Mouse (Mus musculus): ENCODE measurements around the gene Glis3. TPM values are rescaled to one million over a fixed set of nuclear protein-coding genes. Genes with fewer than 3 reads are reported as not detected.
A peak's percentile ranks its signal among the peaks of the same experiment; 100 is the strongest.

Gene Glis3
- total and polyA plus RNA-seq, 2 experiments from 2014 or later: 1.8 to 16.2 TPM

- DNase-seq (ENCODE audit: low spot score): peak; percentile 40
- no peak for TF ChIP-seq CTCF (IDR thresholded peaks at IDR 0.05; ENCODE audit: low read depth)
- H3K36me3 ChIP-seq (ENCODE audit: insufficient read depth, low read length): no peaks in the 10 kb centered on the region
- H3K4me2 ChIP-seq (ENCODE audit: low read depth, low read length): no peak overlapping the region
- H3K27ac ChIP-seq: no peak overlapping the region
- peak; percentile 51; the same call in 1 of the 2 replicates for ATAC-seq
- H3K9me3 ChIP-seq (ENCODE audit: low read length): no peaks in the 10 kb centered on the region
- no peak overlapping the region for H3K4me3 ChIP-seq (ENCODE audit: low read length)
- no peaks in the 10 kb centered on the region for H3K4me1 ChIP-seq (ENCODE audit: insufficient read depth, low read length)
- no peaks in the 10 kb centered on the region for H3K27me3 ChIP-seq (ENCODE audit: insufficient read depth, low read length)
- 35% methylated on average over 14 of the region's 14 CpGs for whole genome bisulfite sequencing
- H3K9ac ChIP-seq (replicated peaks; ENCODE audit: low read length): no peak overlapping the region
Observed at GRCm38 (mm10) chr19:28579724-28580375, 100.0 kb downstream of the Glis3 start.

GRCm38 (mm10) chr19:28577023-28577422, 102.9 kb downstream of the Glis3 start:
- WGBS: 84% methylated on average over 12 of the region's 12 CpGs
- no peak overlapping the region for H3K4me3 ChIP-seq (ENCODE audit: low read length)
- DNase-seq (ENCODE audit: low spot score) (no peak), ATAC-seq (no peak)
- H3K27ac ChIP-seq: no peak overlapping the region
- H3K4me2 ChIP-seq (ENCODE audit: low read depth, low read length): no peak overlapping the region
- no peak overlapping the region for H3K9ac ChIP-seq (replicated peaks; ENCODE audit: low read length)
- H3K36me3 ChIP-seq (ENCODE audit: insufficient read depth, low read length): no peaks in the 10 kb centered on the region
- H3K27me3 ChIP-seq (ENCODE audit: insufficient read depth, low read length): no peaks in the 10 kb centered on the region
- H3K4me1 ChIP-seq (ENCODE audit: insufficient read depth, low read length): no peaks in the 10 kb centered on the region
- TF ChIP-seq CTCF (IDR thresholded peaks at IDR 0.05; ENCODE audit: low read depth): no peak
- no peaks in the 10 kb centered on the region for H3K9me3 ChIP-seq (ENCODE audit: low read length)

GRCm38 (mm10) chr19:28576619-28577018, 103.3 kb downstream of the Glis3 start:
- no peak for TF ChIP-seq CTCF (IDR thresholded peaks at IDR 0.05; ENCODE audit: low read depth)
- H3K27ac ChIP-seq: no peak overlapping the region
- no peak overlapping the region for H3K4me3 ChIP-seq (ENCODE audit: low read length)
- H3K4me1 ChIP-seq (ENCODE audit: insufficient read depth, low read length): no peaks in the 10 kb centered on the region
- H3K27me3 ChIP-seq (ENCODE audit: insufficient read depth, low read length): no peaks in the 10 kb centered on the region
- no peaks in the 10 kb centered on the region for H3K36me3 ChIP-seq (ENCODE audit: insufficient read depth, low read length)
- no peak overlapping the region for H3K9ac ChIP-seq (replicated peaks; ENCODE audit: low read length)
- H3K9me3 ChIP-seq (ENCODE audit: low read length): no peaks in the 10 kb centered on the region
- WGBS: 81% methylated on average over 6 of the region's 6 CpGs
- DNase-seq (ENCODE audit: low spot score): no peak
- no peak for ATAC-seq
- no peak overlapping the region for H3K4me2 ChIP-seq (ENCODE audit: low read depth, low read length)

GRCm38 (mm10) chr19:28573641-28574040, 106.2 kb downstream of the Glis3 start:
- H3K27ac ChIP-seq: no peak overlapping the region
- no peaks in the 10 kb centered on the region for H3K27me3 ChIP-seq (ENCODE audit: insufficient read depth, low read length)
- H3K36me3 ChIP-seq (ENCODE audit: insufficient read depth, low read length): no peaks in the 10 kb centered on the region
- no peak for DNase-seq (ENCODE audit: low spot score)
- H3K9me3 ChIP-seq (ENCODE audit: low read length): no peaks in the 10 kb centered on the region
- no peaks in the 10 kb centered on the region for H3K4me1 ChIP-seq (ENCODE audit: insufficient read depth, low read length)
- H3K9ac ChIP-seq (replicated peaks; ENCODE audit: low read length): no peak overlapping the region
- ATAC-seq: no peak
- no peak overlapping the region for H3K4me2 ChIP-seq (ENCODE audit: low read depth, low read length)
- TF ChIP-seq CTCF (IDR thresholded peaks at IDR 0.05; ENCODE audit: low read depth): no peak
- H3K4me3 ChIP-seq (ENCODE audit: low read length): no peak overlapping the region
- 92% methylated on average over 3 of the region's 3 CpGs for WGBS

- 37% methylated on average over 3 of the region's 3 CpGs for WGBS
- no peak for TF ChIP-seq CTCF (IDR thresholded peaks at IDR 0.05; ENCODE audit: low read depth)
- H3K4me2 ChIP-seq (ENCODE audit: low read depth, low read length): no peak overlapping the region
- peaks cover 5% of the 10 kb centered on the region; the same call in 1 of the 2 replicates for H3K4me1 ChIP-seq (ENCODE audit: insufficient read depth, low read length)
- no peaks in the 10 kb centered on the region for H3K9me3 ChIP-seq (ENCODE audit: low read length)
- no peak overlapping the region for H3K9ac ChIP-seq (replicated peaks; ENCODE audit: low read length)
- no peaks in the 10 kb centered on the region for H3K27me3 ChIP-seq (ENCODE audit: insufficient read depth, low read length)
- no peak for DNase-seq (ENCODE audit: low spot score)
- no peaks in the 10 kb centered on the region for H3K36me3 ChIP-seq (ENCODE audit: insufficient read depth, low read length)
- no peak overlapping the region for H3K27ac ChIP-seq
- no peak overlapping the region for H3K4me3 ChIP-seq (ENCODE audit: low read length)
- ATAC-seq: no peak
Observed at GRCm38 (mm10) chr19:28569856-28570255, 110.0 kb downstream of the Glis3 start.

GRCm38 (mm10) chr19:28567100-28567499, 112.8 kb downstream of the Glis3 start:
- Histone ChIP-seq H3K36me3 (ENCODE audit: insufficient read depth, low read length) (no peaks in the 10 kb centered on the region), H3K4me3 (ENCODE audit: low read length) (no peak overlapping the region), H3K4me1 (ENCODE audit: insufficient read depth, low read length) (peaks cover 5% of the 10 kb centered on the region; the same call in 1 of the 2 replicates), H3K4me2 (ENCODE audit: low read depth, low read length) (no peak overlapping the region), H3K9me3 (ENCODE audit: low read length) (no peaks in the 10 kb centered on the region), H3K27ac (no peak overlapping the region), H3K27me3 (ENCODE audit: insufficient read depth, low read length) (no peaks in the 10 kb centered on the region), H3K9ac (replicated peaks; ENCODE audit: low read length) (no peak overlapping the region)
- 45% methylated on average over 1 of the region's 1 CpGs for WGBS
- no peak for TF ChIP-seq CTCF (IDR thresholded peaks at IDR 0.05; ENCODE audit: low read depth)
- ATAC-seq (no peak), DNase-seq (ENCODE audit: low spot score) (no peak)

GRCm38 (mm10) chr19:28566554-28566953, 113.3 kb downstream of the Glis3 start:
- DNase-seq (ENCODE audit: low spot score): no peak
- Histone ChIP-seq H3K4me1 (ENCODE audit: insufficient read depth, low read length) (peaks cover 5% of the 10 kb centered on the region; the same call in 1 of the 2 replicates), H3K4me2 (ENCODE audit: low read depth, low read length) (no peak overlapping the region), H3K9me3 (ENCODE audit: low read length) (no peaks in the 10 kb centered on the region), H3K27ac (no peak overlapping the region), H3K27me3 (ENCODE audit: insufficient read depth, low read length) (no peaks in the 10 kb centered on the region), H3K36me3 (ENCODE audit: insufficient read depth, low read length) (no peaks in the 10 kb centered on the region), H3K4me3 (ENCODE audit: low read length) (no peak overlapping the region), H3K9ac (replicated peaks; ENCODE audit: low read length) (no peak overlapping the region)
- TF ChIP-seq CTCF (IDR thresholded peaks at IDR 0.05; ENCODE audit: low read depth): no peak
- no peak for ATAC-seq
- WGBS: 10% methylated on average over 2 of the region's 2 CpGs

Data from hindbrain, postnatal 0 days (tissue).